Mouse (Mus musculus): ENCODE data around the gene Vwa5b2.

Vwa5b2 gene

GRCm38 (mm10) chr16:20604705-20605104, 15.4 kb downstream of the Vwa5b2 start:
- in situ Hi-C loops (cut with MboI; ENCODE audit: unreplicated experiment in 2 of 2): loop anchor here in 1 of 2 experiments (5.0 kb wide), 1 partner anchor 62 kb away; no protein-coding TSS in a partner anchor

- in situ Hi-C loops (cut with MboI; ENCODE audit: unreplicated experiment in 2 of 2): no loop called here
Observed at GRCm38 (mm10) chr16:20610501-20611356, 21.5 kb downstream of the Vwa5b2 start.

- in situ Hi-C loops (cut with MboI; ENCODE audit: unreplicated experiment in 2 of 2): no loop called here
Observed at GRCm38 (mm10) chr16:20611357-20612227, 22.3 kb downstream of the Vwa5b2 start, which contains the start of the genes Eef1akmt4, Gm49333 and Alg3. Gene Eef1akmt4, plus strand, starts transcription at chr16:20611593. Gene Gm49333, plus strand, starts transcription at chr16:20611610. Gene Alg3, minus strand, starts transcription at chr16:20611735.

- in situ Hi-C loops (cut with MboI; ENCODE audit: unreplicated experiment in 2 of 2): loop anchor here in 1 of 2 experiments (5.0 kb wide), 1 partner anchor 72 kb away; the partner anchor contains the start of gene Abcf3
Observed at GRCm38 (mm10) chr16:20619541-20620398, 30.5 kb downstream of the Vwa5b2 start.

- in situ Hi-C loops (cut with MboI; ENCODE audit: unreplicated experiment in 2 of 2): no loop called here
Observed at GRCm38 (mm10) chr16:20620399-20620735, 31.1 kb downstream of the Vwa5b2 start.

GRCm38 (mm10) chr16:20620751-20621190, 31.5 kb downstream of the Vwa5b2 start:
- in situ Hi-C loops (cut with MboI; ENCODE audit: unreplicated experiment in 2 of 2): no loop called here

GRCm38 (mm10) chr16:20621191-20621990, 32.1 kb downstream of the Vwa5b2 start, which contains the start of gene Camk2n2:
Gene Camk2n2, minus strand, starts transcription at chr16:20621287.
- in situ Hi-C loops (cut with MboI; ENCODE audit: unreplicated experiment in 2 of 2): no loop called here

GRCm38 (mm10) chr16:20621991-20622685, 32.9 kb downstream of the Vwa5b2 start:
- in situ Hi-C loops (cut with MboI; ENCODE audit: unreplicated experiment in 2 of 2): no loop called here

- in situ Hi-C loops (cut with MboI; ENCODE audit: unreplicated experiment in 2 of 2): no loop called here
Observed at GRCm38 (mm10) chr16:20623211-20623610, 33.9 kb downstream of the Vwa5b2 start.

- in situ Hi-C loops (cut with MboI; ENCODE audit: unreplicated experiment in 2 of 2): loop anchor here in 1 of 2 experiments (25.0 kb wide), 1 partner anchor 417 kb away; no protein-coding TSS in a partner anchor
Observed at GRCm38 (mm10) chr16:20628871-20629391, 39.7 kb downstream of the Vwa5b2 start.

- in situ Hi-C loops (cut with MboI; ENCODE audit: unreplicated experiment in 2 of 2): loop anchor here in 1 of 2 experiments (25.0 kb wide), 1 partner anchor 418 kb away; no protein-coding TSS in a partner anchor
Observed at GRCm38 (mm10) chr16:20629731-20630634, 40.7 kb downstream of the Vwa5b2 start, which contains the start of gene Ece2. Gene Ece2, plus strand, starts transcription at chr16:20629828.

- in situ Hi-C loops (cut with MboI; ENCODE audit: unreplicated experiment in 2 of 2): loop anchor here in 1 of 2 experiments (25.0 kb wide), 1 partner anchor 425 kb away; no protein-coding TSS in a partner anchor
Observed at GRCm38 (mm10) chr16:20637410-20637809, 48.1 kb downstream of the Vwa5b2 start.

GRCm38 (mm10) chr16:20638367-20638766, 49.1 kb downstream of the Vwa5b2 start:
- in situ Hi-C loops (cut with MboI; ENCODE audit: unreplicated experiment in 2 of 2): loop anchor here in 1 of 2 experiments (25.0 kb wide), 1 partner anchor 426 kb away; no protein-coding TSS in a partner anchor

- in situ Hi-C loops (cut with MboI; ENCODE audit: unreplicated experiment in 2 of 2): loop anchor here (10.0 to 25.0 kb wide), 3 partner anchors 217 to 430 kb away; partner anchors contain the start of gene Abcc5 (in 1 of the 2)
Observed at GRCm38 (mm10) chr16:20642161-20642560, 52.9 kb downstream of the Vwa5b2 start.

- in situ Hi-C loops (cut with MboI; ENCODE audit: unreplicated experiment in 2 of 2): loop anchor here (10.0 to 25.0 kb wide), 3 partner anchors 219 to 432 kb away; partner anchors contain the start of gene Abcc5 (in 1 of the 2)
Observed at GRCm38 (mm10) chr16:20643911-20644310, 54.6 kb downstream of the Vwa5b2 start.

- in situ Hi-C loops (cut with MboI; ENCODE audit: unreplicated experiment in 2 of 2): no loop called here
Observed at GRCm38 (mm10) chr16:20651076-20651946, 62.0 kb downstream of the Vwa5b2 start, which contains the start of gene Psmd2. Gene Psmd2, plus strand, starts transcription at chr16:20651652.

Data from v-Abl transformed pro-B cells (cell line).